Mouse (Mus musculus) embryonic facial prominence, embryonic 11.5 days (tissue): ENCODE results near the gene Fgfr2. TPM values are rescaled to one million over a fixed set of nuclear protein-coding genes. Genes with fewer than 3 reads are reported as not detected.

Experiments used
- ATAC-seq: fragments of 200-750 bp; cut with Nextera tagmentation; replicated peaks from 2 replicates; pipeline ENCODE4 v1.8.0; 2017; ENCODE audit warnings: low read depth; ENCODE audit not compliant: insufficient number of reproducible peaks, low FRiP score, low TSS enrichment
- DNase-seq: peaks from one replicate; pipeline ENCODE4 v3.0.0-alpha.2; 2015; ENCODE audit warnings: low spot score
- H3K27ac ChIP-seq: fragments of 300-500 bp; sonication (generic); replicated peaks from 2 replicates; pipeline ENCODE4 v1.5.1; 2014; ENCODE audit warnings: mild to moderate bottlenecking, low read depth, low read length, control low read depth
- H3K27me3 ChIP-seq: fragments of 300-500 bp; sonication (generic); 2 replicates; pipeline ENCODE4 v1.6.1; 2014; ENCODE audit warnings: mild to moderate bottlenecking, low read length, moderate library complexity, mixed read lengths; ENCODE audit not compliant: control insufficient read depth, insufficient read depth
- H3K36me3 ChIP-seq: fragments of 300-500 bp; sonication (generic); replicated peaks from 2 replicates; pipeline ENCODE4 v1.6.1; 2014; ENCODE audit warnings: low read depth, mild to moderate bottlenecking, low read length, moderate library complexity, mixed read lengths; ENCODE audit not compliant: control insufficient read depth, insufficient read depth
- H3K4me1 ChIP-seq: fragments of 300-500 bp; sonication (generic); 2 replicates; pipeline ENCODE4 v1.6.1; 2014; ENCODE audit warnings: low read length, mixed read lengths; ENCODE audit not compliant: control insufficient read depth, insufficient read depth
- H3K4me2 ChIP-seq: fragments of 300-500 bp; sonication (generic); 2 replicates; pipeline ENCODE4 v1.6.1; 2014; ENCODE audit warnings: low read depth, mild to moderate bottlenecking, control low read depth, low read length, moderate library complexity
- H3K4me3 ChIP-seq: fragments of 300-500 bp; sonication (generic); 2 replicates; pipeline ENCODE4 v1.5.1; 2014; ENCODE audit warnings: low read depth, low read length, control low read depth
- H3K9ac ChIP-seq: fragments of 300-500 bp; sonication (generic); replicated peaks from 2 replicates; pipeline ENCODE4 v1.6.1; 2014; ENCODE audit warnings: mild to moderate bottlenecking, control low read depth, low read length
- H3K9me3 ChIP-seq: fragments of 300-500 bp; sonication (generic); replicated peaks from 2 replicates; pipeline ENCODE4 v1.6.1; 2016; ENCODE audit warnings: mild to moderate bottlenecking, low read length, inconsistent platforms, mixed read lengths; ENCODE audit not compliant: control insufficient read depth
- WGBS: fragments of 180-500 bp; shearing (Covaris S2); extraction: QIAGEN DNeasy Blood & Tissue Kit; methylation state at CpG from one replicate; pipeline ENCODE4 v1.1.7; 2014; 5-methylcytosine and 5-hydroxymethylcytosine counted together
- polyA plus RNA-seq: library from polyadenylated mRNA; unstranded; fragments of >200 nt; fragmentation: Nextera tagmentation; extraction: Ambion mirVana; gene quantifications from 2 replicates; pipeline ENCODE4 v1.2.1, GENCODE M21; 2014

Fgfr2 gene
- polyA plus RNA-seq, 1 experiment from 2014 or later: 75.6 TPM

GRCm38 (mm10) chr7:132756325-132756724 is 366.8 kb downstream of the Fgfr2 start:
- Histone ChIP-seq H3K27ac (no peak overlapping the region), H3K36me3 (peaks cover 4% of the 10 kb centered on the region)
- no peak for ATAC-seq

GRCm38 (mm10) chr7:132754389-132754750 is 368.8 kb downstream of the Fgfr2 start:
- Histone ChIP-seq H3K9me3 (no peaks in the 10 kb centered on the region), H3K9ac (no peak overlapping the region), H3K27ac (peak overlapping the region; percentile 67), H3K27me3 (no peaks in the 10 kb centered on the region), H3K36me3 (peaks cover 4% of the 10 kb centered on the region), H3K4me2 (no peak overlapping the region), H3K4me3 (no peak overlapping the region), H3K4me1 (peaks cover 8% of the 10 kb centered on the region)
- 40% methylated on average over 3 of the region's 3 CpGs for WGBS
- no peak for ATAC-seq
- DNase-seq: peak; percentile 21

More at GRCm38 (mm10) chr7:132756325-132756724, 366.8 kb downstream of the Fgfr2 start:
- Histone ChIP-seq H3K9ac (no peak overlapping the region), H3K4me2 (no peak overlapping the region), H3K4me1 (peaks cover 8% of the 10 kb centered on the region), H3K27me3 (no peaks in the 10 kb centered on the region), H3K9me3 (no peaks in the 10 kb centered on the region), H3K4me3 (no peak overlapping the region)
- WGBS: 93% methylated on average over 5 of the region's 5 CpGs
- no peak for DNase-seq

- H3K4me1 ChIP-seq: peaks cover 8% of the 10 kb centered on the region
- H3K9me3 ChIP-seq: no peaks in the 10 kb centered on the region
- peak overlapping the region; percentile 67 for H3K27ac ChIP-seq
- H3K4me3 ChIP-seq: no peak overlapping the region
- no peak overlapping the region for H3K9ac ChIP-seq
- H3K27me3 ChIP-seq: no peaks in the 10 kb centered on the region
- H3K4me2 ChIP-seq: no peak overlapping the region
- 45% methylated on average over 4 of the region's 4 CpGs for WGBS
- H3K36me3 ChIP-seq: peaks cover 4% of the 10 kb centered on the region
- DNase-seq: peak; percentile 64
- ATAC-seq: peak; percentile 73
Observed at GRCm38 (mm10) chr7:132753518-132754388, 369.4 kb downstream of the Fgfr2 start.

DNA sequence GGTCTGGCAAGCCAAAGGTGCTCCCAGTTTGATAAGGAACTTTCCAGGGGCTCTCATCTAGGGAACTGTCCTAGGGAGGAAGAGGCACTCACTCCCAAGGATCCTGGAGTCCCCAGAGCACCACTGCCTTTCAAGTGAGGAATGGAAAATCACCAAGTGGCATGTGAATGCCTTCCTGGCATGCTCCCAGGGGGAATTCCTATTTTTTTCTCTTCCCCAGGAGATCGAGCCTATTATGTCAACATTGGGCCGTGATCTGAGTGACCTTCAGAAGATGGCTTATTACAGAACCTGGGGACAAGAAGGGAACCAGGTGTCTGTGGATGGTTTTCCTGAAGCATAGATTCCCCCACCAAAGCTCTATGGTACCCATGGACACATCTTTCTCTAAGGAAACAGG is 371.4 kb downstream of the Fgfr2 start:
- ATAC-seq: no peak

GRCm38 (mm10) chr7:132749504-132749903 is 373.6 kb downstream of the Fgfr2 start:
- DNase-seq: no peak
- Histone ChIP-seq H3K4me2 (no peak overlapping the region), H3K4me1 (peaks cover 7% of the 10 kb centered on the region), H3K9me3 (no peaks in the 10 kb centered on the region), H3K9ac (no peak overlapping the region), H3K27ac (no peak overlapping the region), H3K27me3 (no peaks in the 10 kb centered on the region), H3K4me3 (no peak overlapping the region), H3K36me3 (no peaks in the 10 kb centered on the region)
- ATAC-seq: no peak
- WGBS: 93% methylated on average over 11 of the region's 11 CpGs

More for the DNA sequence above, 371.4 kb downstream of the Fgfr2 start:
- no peak for DNase-seq
- Histone ChIP-seq H3K4me1 (peaks cover 8% of the 10 kb centered on the region), H3K4me2 (no peak overlapping the region), H3K27ac (no peak overlapping the region), H3K4me3 (no peak overlapping the region), H3K27me3 (no peaks in the 10 kb centered on the region), H3K36me3 (no peaks in the 10 kb centered on the region), H3K9ac (no peak overlapping the region), H3K9me3 (no peaks in the 10 kb centered on the region)
- 66% methylated on average over 2 of the region's 2 CpGs for WGBS

DNA sequence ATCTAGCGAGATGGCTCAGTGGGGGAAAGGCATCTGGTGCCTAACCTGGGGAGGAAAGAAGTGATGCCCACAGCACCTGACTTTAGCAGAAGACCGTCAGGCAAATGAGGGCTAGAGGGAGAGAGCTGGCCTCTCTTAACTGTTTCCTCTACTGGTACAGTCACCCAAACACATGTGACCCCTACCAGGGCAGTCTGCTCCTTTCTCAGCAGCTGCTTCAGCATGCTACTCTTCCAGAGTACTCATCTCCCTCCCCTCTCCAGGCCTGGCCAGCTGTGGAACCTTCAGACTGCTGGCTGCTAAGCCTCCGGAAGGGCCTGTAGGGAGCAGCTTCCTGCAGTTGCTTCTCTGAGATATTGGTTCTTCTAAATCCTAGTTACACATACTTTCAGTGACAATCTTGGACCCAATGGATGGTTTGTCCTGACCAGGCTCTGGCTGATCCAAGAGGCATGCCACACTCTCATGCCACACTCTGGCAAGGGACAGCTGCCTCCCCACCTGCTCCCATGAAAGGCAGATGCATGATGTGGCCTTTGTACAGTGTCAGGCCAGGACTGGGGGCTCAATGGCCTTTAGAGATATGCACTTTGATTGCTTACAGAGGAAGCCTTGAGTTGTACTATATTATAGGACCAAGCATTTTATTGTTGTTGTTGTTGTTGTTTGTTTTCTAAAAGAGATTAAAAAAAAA is 374.9 kb downstream of the Fgfr2 start:
- DNase-seq: no peak
- 88% methylated on average over 3 of the region's 3 CpGs for WGBS

DNA sequence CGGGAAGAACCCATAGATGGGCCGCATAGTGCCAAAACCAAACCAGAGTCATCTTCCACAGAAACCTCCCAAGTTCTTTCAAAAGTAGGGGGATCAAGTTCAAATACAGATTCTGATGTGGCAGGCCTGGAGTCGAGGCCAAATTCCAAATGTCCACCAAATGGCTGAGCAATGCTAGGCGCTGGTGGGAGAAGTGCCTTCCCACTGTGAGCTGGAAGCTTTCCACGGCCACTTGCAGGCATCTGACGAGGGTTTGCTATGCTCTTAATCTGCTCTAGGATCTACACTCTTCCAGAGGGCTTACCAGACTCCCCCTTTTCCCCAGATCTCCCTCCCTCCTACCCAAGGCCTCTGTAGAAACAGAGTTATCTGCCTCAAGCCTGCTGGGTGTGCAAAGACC is 376.1 kb downstream of the Fgfr2 start:
- Histone ChIP-seq H3K9ac (no peak overlapping the region), H3K36me3 (no peaks in the 10 kb centered on the region), H3K4me2 (no peak overlapping the region), H3K27me3 (no peaks in the 10 kb centered on the region), H3K4me1 (no peaks in the 10 kb centered on the region), H3K27ac (no peak overlapping the region), H3K4me3 (no peak overlapping the region), H3K9me3 (no peaks in the 10 kb centered on the region)
- 82% methylated on average over 6 of the region's 6 CpGs for WGBS
- ATAC-seq (no peak), DNase-seq (no peak)

More for the DNA sequence above, 374.9 kb downstream of the Fgfr2 start:
- H3K4me2 ChIP-seq: no peak overlapping the region
- no peak for ATAC-seq
- H3K36me3 ChIP-seq: no peaks in the 10 kb centered on the region
- H3K4me1 ChIP-seq: no peaks in the 10 kb centered on the region
- H3K4me3 ChIP-seq: no peak overlapping the region
- H3K27ac ChIP-seq: no peak overlapping the region
- H3K9me3 ChIP-seq: no peaks in the 10 kb centered on the region
- no peak overlapping the region for H3K9ac ChIP-seq
- no peaks in the 10 kb centered on the region for H3K27me3 ChIP-seq

DNA sequence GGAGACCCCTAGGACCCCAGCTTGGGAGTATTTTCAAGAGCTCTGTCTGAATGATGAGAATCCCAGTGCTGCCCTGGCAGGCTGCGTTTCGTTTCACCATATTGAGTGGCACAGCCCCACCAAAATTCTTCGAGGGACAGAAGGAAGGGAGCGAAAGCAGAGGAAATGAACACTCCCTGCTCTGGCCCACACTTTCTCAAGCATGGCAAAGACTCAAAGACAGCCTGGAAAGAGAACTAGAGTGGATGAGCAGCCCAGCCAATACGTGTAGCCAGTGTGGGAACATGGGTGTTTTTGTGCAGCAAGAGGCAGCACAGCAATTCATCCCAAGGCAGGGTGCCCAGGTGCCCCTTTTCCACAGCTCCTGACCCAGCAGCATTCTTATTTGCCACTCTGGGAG is 380.2 kb downstream of the Fgfr2 start:
- Histone ChIP-seq H3K27me3 (no peaks in the 10 kb centered on the region), H3K27ac (no peak overlapping the region), H3K9me3 (no peaks in the 10 kb centered on the region), H3K4me1 (no peaks in the 10 kb centered on the region), H3K4me3 (no peak overlapping the region), H3K4me2 (no peak overlapping the region), H3K36me3 (no peaks in the 10 kb centered on the region), H3K9ac (no peak overlapping the region)
- WGBS: 84% methylated on average over 5 of the region's 5 CpGs
- ATAC-seq (no peak), DNase-seq (no peak)
